Mouse (Mus musculus) olfactory bulb, adult 2 months (tissue): ENCODE measurements around the gene Slc25a20. TPM values are rescaled to one million over a fixed set of nuclear protein-coding genes. Genes with fewer than 3 reads are reported as not detected.

Experiments used
- H3K27ac ChIP-seq: fragments of 200-500 bp; 2 replicates; pipeline ENCODE4 v1.5.1; 2012; ENCODE audit warnings: low read depth, low read length; ENCODE audit not compliant: insufficient read depth
- H3K4me1 ChIP-seq: fragments of 200-500 bp; 2 replicates; pipeline ENCODE4 v1.6.1; 2012; ENCODE audit warnings: low read length; ENCODE audit not compliant: control insufficient read depth, insufficient read depth
- H3K4me3 ChIP-seq: fragments of 200-500 bp; 2 replicates; pipeline ENCODE4 v1.5.1; 2012; ENCODE audit warnings: mild to moderate bottlenecking, low read depth, low read length, moderate library complexity; ENCODE audit not compliant: insufficient read depth
- CTCF ChIP-seq: fragments of 200-500 bp; IDR thresholded peaks from 2 replicates; pipeline ENCODE4 v1.5.1; 2012; ENCODE audit warnings: low read depth, mild to moderate bottlenecking, low read length, moderate library complexity; ENCODE audit not compliant: insufficient read depth
- POLR2A ChIP-seq: fragments of 200-500 bp; IDR thresholded peaks from 2 replicates; pipeline ENCODE4 v1.6.1; 2012; ENCODE audit warnings: mild to moderate bottlenecking, low read depth, low read length, moderate library complexity; ENCODE audit not compliant: insufficient read depth
- WGBS: fragments of 180-500 bp; shearing (Covaris S2); methylation state at CpG from one replicate; pipeline ENCODE4 v1.1.7; 2018; 5-methylcytosine and 5-hydroxymethylcytosine counted together
- polyA plus RNA-seq: library from polyadenylated mRNA; stranded (reverse); fragments of >200 nt; gene quantifications from 2 replicates; pipeline ENCODE4 v1.2.4, GENCODE M21; 2012; ENCODE audit warnings: low replicate concordance; ENCODE audit not compliant: missing spikeins, insufficient read depth, insufficient read length

Gene Slc25a20
- polyA plus RNA-seq, 1 experiment: not detected

GRCm38 (mm10) chr9:108680026-108680425, 18.1 kb downstream of the Slc25a20 start:
- no peaks in the 10 kb centered on the region for H3K4me1 ChIP-seq
- TF ChIP-seq POLR2A (no peak), CTCF (no peak)
- WGBS: 93% methylated on average over 15 of the region's 15 CpGs
- H3K27ac ChIP-seq: no peak overlapping the region
- H3K4me3 ChIP-seq: no peak overlapping the region

GRCm38 (mm10) chr9:108686475-108686887, 24.6 kb downstream of the Slc25a20 start:
- TF ChIP-seq POLR2A (no peak), CTCF (no peak)
- no peak overlapping the region for H3K4me3 ChIP-seq
- 0 out of 2 replicates have a peak, but pooled peaks cover 2% of the 10 kb centered on the region for H3K4me1 ChIP-seq
- WGBS: 82% methylated on average over 4 of the region's 4 CpGs
- no peak overlapping the region for H3K27ac ChIP-seq

- TF ChIP-seq CTCF (no peak), POLR2A (no peak)
- WGBS: 88% methylated on average over 6 of the region's 6 CpGs
- H3K27ac ChIP-seq: no peak overlapping the region
- no peak overlapping the region for H3K4me3 ChIP-seq
- 0 out of 2 replicates have a peak, but pooled peaks cover 2% of the 10 kb centered on the region for H3K4me1 ChIP-seq
Observed at GRCm38 (mm10) chr9:108687181-108687580, 25.3 kb downstream of the Slc25a20 start.

GRCm38 (mm10) chr9:108687686-108688085, 25.8 kb downstream of the Slc25a20 start:
- Histone ChIP-seq H3K4me1 (0 out of 2 replicates have a peak, but pooled peaks cover 2% of the 10 kb centered on the region), H3K4me3 (no peak overlapping the region), H3K27ac (no peak overlapping the region)
- 84% methylated on average over 2 of the region's 2 CpGs for WGBS
- TF ChIP-seq CTCF (no peak), POLR2A (no peak)

- TF ChIP-seq CTCF (no peak), POLR2A (no peak)
- WGBS: 76% methylated on average over 9 of the region's 9 CpGs
- H3K27ac ChIP-seq: no peak overlapping the region
Observed at GRCm38 (mm10) chr9:108688451-108688850, 26.6 kb downstream of the Slc25a20 start.

GRCm38 (mm10) chr9:108689106-108689505, 27.2 kb downstream of the Slc25a20 start, which contains the start of gene Prkar2a:
TSS of gene Prkar2a (plus strand) at chr9:108689314.
- WGBS: 85% methylated on average over 1 of the region's 1 CpGs
- H3K4me1 ChIP-seq: 0 out of 2 replicates have a peak, but pooled peaks cover 2% of the 10 kb centered on the region
- H3K4me3 ChIP-seq: no peak within 1 kb of the TSS
- H3K27ac ChIP-seq: peak within 1 kb of the TSS; percentile 5; the same call in 1 of the 2 replicates
- no peak for TF ChIP-seq POLR2A
- no peak for TF ChIP-seq CTCF

More at GRCm38 (mm10) chr9:108688451-108688850, 26.6 kb downstream of the Slc25a20 start:
- no peak overlapping the region for H3K4me3 ChIP-seq
- H3K4me1 ChIP-seq: 0 out of 2 replicates have a peak, but pooled peaks cover 2% of the 10 kb centered on the region

- no peak overlapping the region for H3K27ac ChIP-seq
- H3K4me1 ChIP-seq: 0 out of 2 replicates have a peak, but pooled peaks cover 2% of the 10 kb centered on the region
- H3K4me3 ChIP-seq: no peak overlapping the region
- TF ChIP-seq CTCF: no peak
- no peak for TF ChIP-seq POLR2A
- WGBS: 82% methylated on average over 1 of the region's 1 CpGs
Observed at GRCm38 (mm10) chr9:108689993-108690392, 28.1 kb downstream of the Slc25a20 start.

- Histone ChIP-seq H3K4me1 (0 out of 2 replicates have a peak, but pooled peaks cover 2% of the 10 kb centered on the region), H3K4me3 (no peak overlapping the region), H3K27ac (no peak overlapping the region)
- TF ChIP-seq CTCF (no peak), POLR2A (no peak)
- 80% methylated on average over 6 of the region's 6 CpGs for WGBS
Observed at GRCm38 (mm10) chr9:108690914-108691313, 29.0 kb downstream of the Slc25a20 start.

GRCm38 (mm10) chr9:108691371-108691770, 29.5 kb downstream of the Slc25a20 start:
- WGBS: 66% methylated on average over 8 of the region's 8 CpGs
- Histone ChIP-seq H3K27ac (peak overlapping the region; percentile 76), H3K4me3 (peak overlapping the region; percentile 90), H3K4me1 (0 out of 2 replicates have a peak, but pooled peaks cover 2% of the 10 kb centered on the region)
- TF ChIP-seq CTCF (no peak), POLR2A (no peak)

GRCm38 (mm10) chr9:108691846-108692225, 29.9 kb downstream of the Slc25a20 start:
- Histone ChIP-seq H3K27ac (peak overlapping the region; percentile 76), H3K4me1 (0 out of 2 replicates have a peak, but pooled peaks cover 2% of the 10 kb centered on the region), H3K4me3 (peak overlapping the region; percentile 90)
- TF ChIP-seq CTCF: no peak
- peak; percentile 91 for TF ChIP-seq POLR2A
- WGBS: 5% methylated on average over 42 of the region's 42 CpGs
